Mouse (Mus musculus) midbrain, embryonic 13.5 days (tissue): ENCODE results near the gene Ube2h. TPM values are rescaled to one million over a fixed set of nuclear protein-coding genes. Genes with fewer than 3 reads are reported as not detected.

Experiments
- ATAC-seq: fragments of 200-750 bp; cut with Nextera tagmentation; 2 replicates; pipeline ENCODE4 v1.8.0; 2017; ENCODE audit warnings: mild to moderate bottlenecking, moderate TSS enrichment, moderate library complexity
- H3K27ac ChIP-seq: fragments of 300-500 bp; sonication (generic); 2 replicates; pipeline ENCODE4 v1.5.1; 2015; ENCODE audit warnings: inconsistent platforms, mild to moderate bottlenecking, moderate library complexity
- H3K27me3 ChIP-seq: fragments of 300-500 bp; sonication (generic); 2 replicates; pipeline ENCODE4 v1.6.1; 2015; ENCODE audit warnings: mild to moderate bottlenecking, inconsistent platforms
- H3K36me3 ChIP-seq: fragments of 300-500 bp; sonication (generic); 2 replicates; pipeline ENCODE4 v1.6.1; 2015; ENCODE audit warnings: mild to moderate bottlenecking, inconsistent platforms
- H3K4me1 ChIP-seq: fragments of 300-500 bp; sonication (generic); replicated peaks from 2 replicates; pipeline ENCODE4 v1.6.1; 2015; ENCODE audit warnings: inconsistent platforms
- H3K4me2 ChIP-seq: fragments of 300-500 bp; sonication (generic); replicated peaks from 2 replicates; pipeline ENCODE4 v1.6.1; 2015; ENCODE audit warnings: moderate library complexity, mild to moderate bottlenecking, inconsistent platforms
- H3K4me3 ChIP-seq: fragments of 300-500 bp; sonication (generic); replicated peaks from 2 replicates; pipeline ENCODE4 v1.5.1; 2015; ENCODE audit warnings: mild to moderate bottlenecking, inconsistent platforms
- H3K9ac ChIP-seq: fragments of 300-500 bp; sonication (generic); replicated peaks from 2 replicates; pipeline ENCODE4 v1.6.1; 2015; ENCODE audit warnings: mild to moderate bottlenecking, inconsistent platforms
- H3K9me3 ChIP-seq: fragments of 300-500 bp; sonication (generic); 2 replicates; pipeline ENCODE4 v1.6.1; 2016; ENCODE audit warnings: mild to moderate bottlenecking, inconsistent platforms
- WGBS: fragments of 180-500 bp; shearing (Covaris S2); methylation state at CpG from one replicate; pipeline ENCODE4 v1.1.7; 2015; 5-methylcytosine and 5-hydroxymethylcytosine counted together
- polyA plus RNA-seq: library from polyadenylated mRNA; unstranded; fragments of >200 nt; fragmentation: Nextera tagmentation; extraction: Ambion mirVana; gene quantifications from 2 replicates; pipeline ENCODE4 v1.2.1, GENCODE M21; 2015

Gene Ube2h
- polyA plus RNA-seq, 1 experiment from 2014 or later: 66.0 TPM

- WGBS: 92% methylated on average over 4 of the region's 4 CpGs
Observed at GRCm38 (mm10) chr6:30265402-30265801, 38.9 kb downstream of the Ube2h start.

GRCm38 (mm10) chr6:30263053-30263452 lies 41.3 kb downstream of the Ube2h start:
- no peaks in the 10 kb centered on the region for H3K4me1 ChIP-seq
- H3K4me2 ChIP-seq: no peak overlapping the region
- H3K9me3 ChIP-seq: no peaks in the 10 kb centered on the region
- peaks cover 53% of the 10 kb centered on the region for H3K36me3 ChIP-seq
- no peak for ATAC-seq
- H3K27ac ChIP-seq: no peak overlapping the region
- H3K9ac ChIP-seq: no peak overlapping the region
- H3K4me3 ChIP-seq: no peak overlapping the region
- H3K27me3 ChIP-seq: no peaks in the 10 kb centered on the region
- 83% methylated on average over 4 of the region's 4 CpGs for WGBS

More at GRCm38 (mm10) chr6:30265402-30265801, 38.9 kb downstream of the Ube2h start:
- H3K27ac ChIP-seq: no peak overlapping the region
- H3K9ac ChIP-seq: no peak overlapping the region
- H3K36me3 ChIP-seq: peaks cover 45% of the 10 kb centered on the region
- H3K4me3 ChIP-seq: no peak overlapping the region
- no peaks in the 10 kb centered on the region for H3K4me1 ChIP-seq
- ATAC-seq: no peak
- no peaks in the 10 kb centered on the region for H3K27me3 ChIP-seq
- H3K9me3 ChIP-seq: no peaks in the 10 kb centered on the region
- no peak overlapping the region for H3K4me2 ChIP-seq

- H3K4me1 ChIP-seq: no peaks in the 10 kb centered on the region
- no peak overlapping the region for H3K9ac ChIP-seq
- no peak overlapping the region for H3K27ac ChIP-seq
- H3K9me3 ChIP-seq: no peaks in the 10 kb centered on the region
- no peak overlapping the region for H3K4me3 ChIP-seq
- no peak overlapping the region for H3K4me2 ChIP-seq
- no peaks in the 10 kb centered on the region for H3K27me3 ChIP-seq
- ATAC-seq: no peak
- whole genome bisulfite sequencing: 93% methylated on average over 6 of the region's 6 CpGs
- H3K36me3 ChIP-seq: peaks cover 52% of the 10 kb centered on the region
Observed at GRCm38 (mm10) chr6:30259271-30259670, 45.1 kb downstream of the Ube2h start.

GRCm38 (mm10) chr6:30257962-30258361 lies 46.4 kb downstream of the Ube2h start:
- Histone ChIP-seq H3K27me3 (no peaks in the 10 kb centered on the region), H3K9ac (no peak overlapping the region), H3K27ac (no peak overlapping the region), H3K4me1 (no peaks in the 10 kb centered on the region), H3K9me3 (no peaks in the 10 kb centered on the region), H3K36me3 (peaks cover 52% of the 10 kb centered on the region), H3K4me2 (no peak overlapping the region), H3K4me3 (no peak overlapping the region)
- WGBS: 65% methylated on average over 1 of the region's 1 CpGs
- no peak for ATAC-seq

DNA sequence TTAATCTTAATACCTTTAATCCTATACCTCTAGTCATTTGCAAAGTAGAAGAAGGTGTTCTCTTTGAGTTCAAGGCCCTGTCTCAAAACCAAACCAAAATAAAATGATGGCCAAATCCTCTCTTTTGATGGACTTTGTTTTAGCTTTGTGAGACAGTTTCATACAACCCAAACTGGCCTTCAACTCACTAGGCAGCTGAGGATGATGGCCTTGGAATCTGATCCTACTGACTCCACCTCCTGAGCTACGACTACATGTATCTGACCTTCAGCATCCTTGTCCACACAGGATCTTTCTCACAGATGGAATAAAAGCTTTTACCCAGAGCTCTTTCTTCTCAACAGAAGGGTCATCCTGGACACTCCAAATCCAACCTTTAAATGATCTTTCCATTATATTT lies 48.5 kb downstream of the Ube2h start:
- Histone ChIP-seq H3K9ac (no peak overlapping the region), H3K27ac (no peak overlapping the region), H3K36me3 (peaks cover 59% of the 10 kb centered on the region), H3K4me1 (no peaks in the 10 kb centered on the region), H3K4me2 (no peak overlapping the region), H3K9me3 (no peaks in the 10 kb centered on the region), H3K27me3 (no peaks in the 10 kb centered on the region), H3K4me3 (no peak overlapping the region)
- 88% methylated on average over 1 of the region's 1 CpGs for WGBS
- ATAC-seq: no peak

- H3K36me3 ChIP-seq: peaks cover 28% of the 10 kb centered on the region
- H3K4me2 ChIP-seq: no peak overlapping the region
- no peak for ATAC-seq
- H3K4me3 ChIP-seq: no peak overlapping the region
- H3K9ac ChIP-seq: no peak overlapping the region
- H3K27me3 ChIP-seq: no peaks in the 10 kb centered on the region
- no peak overlapping the region for H3K27ac ChIP-seq
- no peaks in the 10 kb centered on the region for H3K4me1 ChIP-seq
- WGBS: 93% methylated on average over 5 of the region's 5 CpGs
- no peaks in the 10 kb centered on the region for H3K9me3 ChIP-seq
Observed at GRCm38 (mm10) chr6:30252271-30253010, 51.9 kb downstream of the Ube2h start.

DNA sequence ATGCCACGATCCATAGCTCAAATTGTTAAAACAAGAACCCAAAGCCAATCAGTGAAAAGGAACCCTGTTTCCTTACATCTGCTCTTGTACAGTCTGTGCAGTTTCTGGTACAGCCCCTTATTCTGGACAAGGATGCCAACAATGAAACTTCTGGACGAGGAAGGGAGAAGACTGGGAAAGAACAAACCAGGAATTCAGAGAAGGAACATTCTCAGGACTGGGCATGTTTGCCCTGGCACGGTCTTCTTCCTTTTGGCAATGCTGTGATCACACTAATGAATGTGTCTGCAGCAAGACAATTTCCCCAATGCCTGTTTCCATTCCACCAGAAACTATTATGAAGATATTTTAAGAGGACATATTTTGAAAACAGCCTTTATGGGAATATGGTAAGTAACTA lies 55.6 kb downstream of the Ube2h start:
- H3K9ac ChIP-seq: no peak overlapping the region
- no peak overlapping the region for H3K4me2 ChIP-seq
- ATAC-seq: no peak
- no peaks in the 10 kb centered on the region for H3K4me1 ChIP-seq
- no peak overlapping the region for H3K27ac ChIP-seq
- no peaks in the 10 kb centered on the region for H3K27me3 ChIP-seq
- H3K4me3 ChIP-seq: no peak overlapping the region
- H3K9me3 ChIP-seq: no peaks in the 10 kb centered on the region
- peaks cover 18% of the 10 kb centered on the region for H3K36me3 ChIP-seq
- 92% methylated on average over 3 of the region's 3 CpGs for WGBS

GRCm38 (mm10) chr6:30245940-30246339 lies 58.4 kb downstream of the Ube2h start:
- no peaks in the 10 kb centered on the region for H3K4me1 ChIP-seq
- no peak overlapping the region for H3K9ac ChIP-seq
- H3K9me3 ChIP-seq: no peaks in the 10 kb centered on the region
- ATAC-seq: no peak
- no peak overlapping the region for H3K4me3 ChIP-seq
- H3K4me2 ChIP-seq: no peak overlapping the region
- H3K36me3 ChIP-seq: peaks cover 14% of the 10 kb centered on the region
- no peak overlapping the region for H3K27ac ChIP-seq
- H3K27me3 ChIP-seq: no peaks in the 10 kb centered on the region
- 96% methylated on average over 5 of the region's 5 CpGs for WGBS

GRCm38 (mm10) chr6:30245397-30245796 lies 58.9 kb downstream of the Ube2h start:
- Histone ChIP-seq H3K36me3 (peaks cover 18% of the 10 kb centered on the region), H3K9ac (no peak overlapping the region), H3K27ac (no peak overlapping the region), H3K4me2 (no peak overlapping the region), H3K4me1 (no peaks in the 10 kb centered on the region), H3K27me3 (no peaks in the 10 kb centered on the region), H3K4me3 (no peak overlapping the region), H3K9me3 (no peaks in the 10 kb centered on the region)
- 93% methylated on average over 5 of the region's 5 CpGs for WGBS
- no peak for ATAC-seq

DNA sequence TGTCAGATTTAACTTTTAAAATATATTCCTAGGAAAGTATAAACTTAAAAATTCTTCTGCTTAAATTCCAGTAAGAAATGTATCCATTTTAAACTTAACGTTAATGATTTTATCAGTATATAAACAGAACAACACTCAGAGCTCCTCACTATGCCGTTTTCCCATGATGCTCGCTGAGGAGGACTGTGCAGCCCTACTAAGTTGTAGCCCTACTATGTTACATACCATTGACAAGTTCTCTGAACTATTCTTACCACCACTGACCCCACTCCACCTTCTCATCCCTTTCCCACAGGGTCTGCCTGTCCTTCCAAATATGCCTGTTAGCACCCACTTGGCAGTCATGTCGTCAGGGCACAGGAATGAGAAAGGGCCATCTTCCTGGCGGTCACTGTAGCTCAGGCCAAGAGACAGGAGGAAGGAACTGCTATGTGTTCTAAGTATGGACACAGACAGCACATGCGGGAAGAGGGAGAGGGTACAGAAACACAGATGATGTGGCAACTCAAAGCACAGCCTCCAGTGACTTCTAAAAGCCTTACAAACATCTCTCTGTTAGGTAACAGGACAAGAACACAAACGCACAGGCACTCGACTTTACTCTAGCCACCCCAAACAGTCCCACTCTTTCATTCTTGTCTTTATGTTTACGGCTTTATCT lies 60.9 kb downstream of the Ube2h start:
- H3K4me1 ChIP-seq: no peaks in the 10 kb centered on the region
- H3K9me3 ChIP-seq: no peaks in the 10 kb centered on the region
- peaks cover 36% of the 10 kb centered on the region for H3K36me3 ChIP-seq
- ATAC-seq: no peak
- 93% methylated on average over 9 of the region's 9 CpGs for WGBS
- no peak overlapping the region for H3K4me3 ChIP-seq
- H3K4me2 ChIP-seq: no peak overlapping the region
- no peak overlapping the region for H3K9ac ChIP-seq
- no peaks in the 10 kb centered on the region for H3K27me3 ChIP-seq
- no peak overlapping the region for H3K27ac ChIP-seq

- Histone ChIP-seq H3K27ac (no peak overlapping the region), H3K27me3 (no peaks in the 10 kb centered on the region), H3K9me3 (no peaks in the 10 kb centered on the region), H3K9ac (no peak overlapping the region), H3K4me1 (no peaks in the 10 kb centered on the region), H3K36me3 (peaks cover 36% of the 10 kb centered on the region), H3K4me3 (no peak overlapping the region), H3K4me2 (no peak overlapping the region)
- ATAC-seq: no peak
- 93% methylated on average over 4 of the region's 4 CpGs for WGBS
Observed at GRCm38 (mm10) chr6:30242928-30243327, 61.4 kb downstream of the Ube2h start.

DNA sequence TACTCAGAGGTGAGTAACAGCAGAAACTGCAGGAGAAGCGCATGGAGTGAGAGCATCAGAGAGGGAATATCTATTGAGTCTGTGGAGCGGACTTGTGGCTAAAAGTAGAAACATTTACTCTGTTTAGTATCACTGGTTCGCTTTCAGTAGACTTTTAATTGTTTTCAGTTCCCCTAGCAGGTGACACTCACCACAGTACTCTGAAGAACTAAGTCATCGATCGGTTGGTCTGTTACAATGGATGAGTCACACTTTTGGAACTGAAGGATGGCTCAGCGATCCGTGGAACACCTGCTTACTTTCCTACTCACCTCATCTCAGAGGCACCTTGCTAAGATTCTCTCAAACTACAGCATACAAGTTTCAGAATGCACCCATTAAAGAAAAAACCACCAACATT lies 64.2 kb downstream of the Ube2h start:
- WGBS: 94% methylated on average over 7 of the region's 7 CpGs

More for the DNA sequence above, 64.2 kb downstream of the Ube2h start:
- no peaks in the 10 kb centered on the region for H3K27me3 ChIP-seq
- no peak overlapping the region for H3K4me3 ChIP-seq
- no peak for ATAC-seq
- H3K4me2 ChIP-seq: no peak overlapping the region
- no peaks in the 10 kb centered on the region for H3K4me1 ChIP-seq
- peaks cover 36% of the 10 kb centered on the region for H3K36me3 ChIP-seq
- no peak overlapping the region for H3K27ac ChIP-seq
- no peak overlapping the region for H3K9ac ChIP-seq
- no peaks in the 10 kb centered on the region for H3K9me3 ChIP-seq
